ENCODE assay signal across 9 mouse cellular contexts in genomic region chr13:114757459-114757858, GRCm38 (mm10).
DNase-seq lines count a peak whose midpoint lies in the region; ATAC-seq and TF ChIP-seq lines count a peak whose summit lies in the region.
"Had no signal": no experiment of that assay in that cellular context is flagged by ENCODE, and none has a peak within 500 bp of the region (broad histone marks: within the 10 kb centered on the region; RNA-seq: fewer than 3 reads in every experiment).

No protein-coding gene starts in this region.

- H3K27me3 ChIP-seq in heart, postnatal 0 days (ENCODE audit: control insufficient read depth, insufficient read depth, low read length) = no peaks in the 10 kb centered on the region

- H3K36me3 ChIP-seq in heart, postnatal 0 days (replicated peaks; ENCODE audit: control insufficient read depth, insufficient read depth, low read length) = no peaks in the 10 kb centered on the region

- ATAC-seq in heart, postnatal 0 days (ENCODE audit: insufficient read depth, low read depth) = no peak

- no peak for TF ChIP-seq EP300 in heart, postnatal 0 days (IDR thresholded peaks at IDR 0.05; ENCODE audit: low read depth)

- intact Hi-C loops in heart, postnatal 25 days (cut with DNase I) = loop anchor here (10.0 kb wide), 1 partner anchor 683 kb away; no protein-coding TSS in a partner anchor
- intact Hi-C loops in left cerebral cortex, postnatal 36 days (cut with DNase I) = loop anchor here (5.0 kb wide), 1 partner anchor 680 kb away; no protein-coding TSS in a partner anchor

- peak; percentile 56 for TF ChIP-seq CTCF in heart, postnatal 0 days (IDR thresholded peaks at IDR 0.05; ENCODE audit: low read depth)

- no peak overlapping the region for H3K4me3 ChIP-seq in heart, postnatal 0 days (ENCODE audit: low read depth, low read length)
- H3K4me3 ChIP-seq: myocyte had no signal

- peak; percentile 49 for DNase-seq in heart, postnatal 0 days (ENCODE audit: low spot score)
- no peak for DNase-seq in heart, postnatal 25 days (ENCODE audit: low spot score)
- DNase-seq in 3T3-L1 (ENCODE audit: low read depth, low spot score) (peak; percentile 73), adipocyte (ENCODE audit: low spot score) (peak; percentile 76)
- DNase-seq in heart, postnatal 4 days = peak; percentile 32
- peak; percentile 6 to 8 for DNase-seq in left cerebral cortex, postnatal 36 days (ENCODE audit: low spot score in 2 of 2)
- DNase-seq in neural tube, embryonic 10.5 days (ENCODE audit: extremely low spot score, low spot score) = no peak
- no peak for DNase-seq in thymus, postnatal 0 days (ENCODE audit: low spot score)

- H3K9ac ChIP-seq in heart, postnatal 0 days (replicated peaks; ENCODE audit: low read depth, low read length) = no peak overlapping the region

- no peak overlapping the region for H3K4me2 ChIP-seq in heart, postnatal 0 days (ENCODE audit: low read depth, low read length)

- no peak overlapping the region for H3K27ac ChIP-seq in heart, postnatal 0 days (ENCODE audit: low read depth)

- no peaks in the 10 kb centered on the region for H3K9me3 ChIP-seq in heart, postnatal 0 days (replicated peaks; ENCODE audit: control insufficient read depth, low read length)

- H3K4me1 ChIP-seq in heart, postnatal 0 days (ENCODE audit: control insufficient read depth, insufficient read depth) = no peaks in the 10 kb centered on the region

Comparison
In these comparisons a context has a peak if more than half of its experiments do, and no peak if none do; other contexts are left out.
1. DNase-seq: peak in heart, postnatal 0 days (single experiment), 3T3-L1 (single experiment), adipocyte (single experiment), heart, postnatal 4 days (single experiment) and left cerebral cortex, postnatal 36 days (2 of 2); none in heart, postnatal 25 days (single experiment), neural tube, embryonic 10.5 days (single experiment) and thymus, postnatal 0 days (single experiment).